Mouse (Mus musculus): ENCODE data around the gene Ccdc134. TPM values are rescaled to one million over a fixed set of nuclear protein-coding genes. Genes with fewer than 3 reads are reported as not detected.

Ccdc134 gene
- total and polyA plus RNA-seq, 3 experiments = 17.5 to 19.7 TPM; not detected in 1

GRCm38 (mm10) chr15:82161965-82162600, 34.4 kb downstream of the Ccdc134 start:
- TF ChIP-seq GABPA (IDR thresholded peaks at IDR 0.05; ENCODE audit: low read depth, low read length) (no peak), MAX (IDR thresholded peaks at IDR 0.05; ENCODE audit: low read length) (no peak), CTCF (IDR thresholded peaks at IDR 0.05 in 2 of 3, conservative IDR thresholded peaks at IDR 0.05 in 1 of 3; ENCODE audit: control insufficient read depth in 1 of 3, insufficient read depth in 1 of 3, low read depth in 2 of 3, low read length in 3 of 3, poor library complexity in 1 of 3, severe bottlenecking in 1 of 3) (no peak), SMC3 (IDR thresholded peaks at IDR 0.05; ENCODE audit: low read depth, low read length) (no peak), ZKSCAN1 (IDR thresholded peaks at IDR 0.05; ENCODE audit: low read depth, low read length) (no peak), TCF12 (IDR thresholded peaks at IDR 0.05; ENCODE audit: low read depth, low read length) (no peak), MAZ (IDR thresholded peaks at IDR 0.05; ENCODE audit: low read depth, low read length) (no peak), SIN3A (IDR thresholded peaks at IDR 0.05; ENCODE audit: low read length) (no peak), TAL1 (IDR thresholded peaks at IDR 0.05; ENCODE audit: low read length) (no peak), USF2 (IDR thresholded peaks at IDR 0.05; ENCODE audit: borderline replicate concordance in 1 of 2, insufficient read depth in 1 of 2, low read depth in 1 of 2, low read length in 2 of 2) (no peak), POLR2AphosphoS2 (IDR thresholded peaks at IDR 0.05; ENCODE audit: low read length) (no peak), MAFK (IDR thresholded peaks at IDR 0.05; ENCODE audit: borderline replicate concordance, low read depth, low read length) (no peak), ZNF384 (IDR thresholded peaks at IDR 0.05; ENCODE audit: low read depth, low read length) (no peak), ZC3H11A (IDR thresholded peaks at IDR 0.05; ENCODE audit: low read depth, low read length) (no peak), GATA1 (IDR thresholded peaks at IDR 0.05; ENCODE audit: low read depth, low read length) (no peak), KAT2A (conservative IDR thresholded peaks at IDR 0.05; ENCODE audit: low read depth, low read length) (no peak), ELF1 (IDR thresholded peaks at IDR 0.05; ENCODE audit: low read depth, low read length) (no peak), ZMIZ1 (IDR thresholded peaks at IDR 0.05; ENCODE audit: low read depth, low read length) (no peak), CHD1 (IDR thresholded peaks at IDR 0.05; ENCODE audit: low read depth, low read length) (no peak), EP300 (IDR thresholded peaks at IDR 0.05; ENCODE audit: low read depth in 1 of 2, low read length in 2 of 2) (no peak)
- Histone ChIP-seq H3K4me1 (ENCODE audit: control insufficient read depth in 1 of 2, insufficient read depth in 2 of 2, low read length in 2 of 2) (peaks cover 9 to 18% of the 10 kb centered on the region in 2 experiments), H3K27me3 (ENCODE audit: control insufficient read depth in 1 of 2, insufficient read depth in 2 of 2, low read length in 2 of 2) (no peaks in the 10 kb centered on the region), H3K9ac (ENCODE audit: control insufficient read depth, low read depth, low read length, poor library complexity, severe bottlenecking) (no peak overlapping the region), H3K9me3 (replicated peaks; ENCODE audit: insufficient read depth, low read length) (no peaks in the 10 kb centered on the region), H3K4me3 (ENCODE audit: control insufficient read depth in 1 of 2, insufficient read depth in 1 of 2, low read depth in 2 of 2, low read length in 2 of 2) (no peak overlapping the region), H3K79me2 (ENCODE audit: control insufficient read depth, insufficient read depth, low read length, poor library complexity) (peaks cover 16% of the 10 kb centered on the region), H3K27ac (ENCODE audit: control insufficient read depth, low read depth, low read length) (no peak overlapping the region), H3K36me3 (ENCODE audit: control insufficient read depth in 1 of 2, insufficient read depth in 2 of 2, low read length in 2 of 2) (peaks cover 2 to 14% of the 10 kb centered on the region in 2 experiments)
- DNase-seq (ENCODE audit: low read depth, low spot score) = no peak
